Mouse (Mus musculus) thymus, postnatal 36 days (tissue): ENCODE results near the gene Furin.
A peak's percentile ranks its signal among the peaks of the same experiment; 100 is the strongest.

ENCODE experiments used
- DNase-seq, 2 experiments: peaks; one replicate each; pipeline ENCODE4 v3.0.0; 2022; ENCODE audit warnings: mixed read lengths in 2 of 2

Furin gene

GRCm38 (mm10) chr7:80405188-80405695, at the start of gene Furin:
Gene Furin (minus strand): TSS chr7:80405436.
- no peak for DNase-seq

GRCm38 (mm10) chr7:80454786-80455185, 49.5 kb upstream of the Furin start:
- no peak for DNase-seq

GRCm38 (mm10) chr7:80453997-80454396, 48.8 kb upstream of the Furin start:
- no peak for DNase-seq

DNA sequence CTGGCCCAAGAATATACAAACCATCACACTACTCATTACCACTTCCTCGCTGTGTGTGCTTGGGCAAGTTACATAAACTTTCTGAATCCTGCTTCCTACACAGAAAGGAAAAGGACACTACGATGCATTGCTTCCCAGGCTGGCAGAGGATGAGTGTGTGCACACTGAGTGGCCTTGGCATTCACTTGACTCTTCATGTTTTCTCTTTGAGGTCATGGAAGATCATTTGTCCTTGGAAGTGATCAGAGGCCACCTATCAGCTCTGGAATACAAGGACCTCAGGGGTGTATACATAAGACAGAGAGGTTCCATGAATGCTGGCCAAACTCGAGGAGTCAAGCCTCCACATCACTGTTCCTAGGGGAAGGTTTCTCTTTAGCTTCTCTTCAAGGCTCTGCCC, 47.9 kb upstream of the Furin start:
- no peak for DNase-seq

- DNase-seq = no peak
These were observed 47.0 kb upstream of the Furin start for GRCm38 (mm10) chr7:80452241-80452640.

- no peak for DNase-seq
These were observed 46.5 kb upstream of the Furin start for GRCm38 (mm10) chr7:80451550-80452232.

DNA sequence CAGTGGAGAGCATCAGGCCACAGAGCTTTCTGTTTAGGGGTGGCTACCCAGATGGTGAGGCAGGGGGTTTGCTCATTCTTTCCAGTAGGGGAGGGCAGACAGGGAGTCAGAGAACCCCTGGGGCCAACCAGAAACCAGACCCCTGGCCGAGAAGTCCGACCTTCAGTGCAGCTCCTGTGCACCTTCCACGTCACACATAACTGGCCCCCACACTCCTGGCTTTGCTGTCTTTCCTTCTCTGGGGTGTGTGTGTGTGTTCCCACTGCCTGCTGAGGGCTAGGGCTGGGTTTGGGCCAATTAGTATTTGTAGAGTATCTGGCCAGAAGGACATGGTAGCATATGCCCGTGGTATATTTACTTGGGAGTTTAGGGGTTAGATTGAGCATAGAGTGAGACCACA, 45.1 kb upstream of the Furin start:
- DNase-seq = no peak

- DNase-seq = no peak
These were observed 44.4 kb upstream of the Furin start for GRCm38 (mm10) chr7:80449620-80450091.

- no peak for DNase-seq
These were observed 42.1 kb upstream of the Furin start for GRCm38 (mm10) chr7:80447336-80447735.

- no peak for DNase-seq
These were observed 41.1 kb upstream of the Furin start for GRCm38 (mm10) chr7:80446221-80446878.

DNA sequence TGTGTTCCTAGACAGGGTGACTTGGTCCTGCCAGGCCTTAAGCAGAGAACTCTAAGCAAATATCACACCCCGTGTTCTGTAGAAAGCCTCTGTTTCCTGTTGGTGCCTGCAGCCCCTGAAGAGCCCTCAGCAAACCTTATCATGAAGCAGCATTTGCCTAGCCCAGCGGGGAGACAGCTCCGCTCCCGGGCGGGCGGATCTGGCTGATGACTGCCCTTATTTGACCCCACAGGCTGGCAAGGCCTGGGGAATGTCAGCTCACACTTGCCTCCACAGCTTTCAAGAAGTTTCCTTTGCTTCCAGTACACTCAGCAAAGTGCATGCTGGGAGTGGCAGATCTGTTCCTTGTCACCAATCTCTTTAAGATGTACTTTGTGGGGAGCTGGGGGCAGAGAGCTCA, 40.3 kb upstream of the Furin start:
- peak; percentile 51 for DNase-seq

DNA sequence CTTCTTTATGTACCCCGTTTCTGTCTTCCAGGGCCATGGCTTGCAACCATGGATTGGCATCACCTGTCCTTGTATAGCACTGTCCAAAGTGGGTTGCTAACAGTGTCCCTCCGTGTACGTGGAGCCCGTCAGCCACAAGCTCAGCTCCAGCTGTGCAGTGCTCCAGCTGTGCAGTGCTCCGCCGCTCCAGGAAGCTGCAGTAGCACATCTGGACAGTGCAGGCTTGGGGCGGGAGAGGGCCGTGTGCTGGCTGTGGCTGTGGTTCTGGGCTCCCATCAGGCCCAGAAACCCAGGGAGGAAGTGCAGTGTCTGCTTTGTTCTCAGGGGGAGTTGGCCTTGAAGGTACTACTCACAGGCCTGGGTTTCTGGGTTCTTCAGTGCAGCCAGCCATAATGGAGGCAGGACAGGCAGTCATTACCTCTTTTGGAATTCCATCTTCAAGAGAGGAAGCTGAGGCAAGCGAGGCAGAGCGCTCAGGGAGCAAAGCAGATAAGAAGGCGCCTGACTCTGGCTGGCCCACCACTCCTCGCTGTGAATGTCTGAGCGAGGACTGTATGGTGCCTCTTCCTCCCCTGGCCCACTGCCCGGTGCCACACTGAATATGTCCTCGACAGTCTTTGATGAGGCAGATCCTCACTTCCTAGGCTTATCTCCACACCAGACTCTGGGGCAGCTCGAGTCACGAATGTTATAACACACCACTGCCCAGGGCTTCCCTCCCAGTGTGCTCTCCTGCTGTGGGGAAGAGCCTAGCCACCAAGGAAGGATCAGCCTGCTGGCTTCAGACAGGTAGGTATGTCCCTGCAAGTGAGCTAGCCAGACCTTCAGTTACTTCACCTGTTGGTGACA, 39.4 kb upstream of the Furin start:
- peak; percentile 28 to 32 for DNase-seq

GRCm38 (mm10) chr7:80443124-80443523, 37.9 kb upstream of the Furin start:
- no peak for DNase-seq

GRCm38 (mm10) chr7:80441986-80442904, 37.0 kb upstream of the Furin start:
- DNase-seq = no peak

DNA sequence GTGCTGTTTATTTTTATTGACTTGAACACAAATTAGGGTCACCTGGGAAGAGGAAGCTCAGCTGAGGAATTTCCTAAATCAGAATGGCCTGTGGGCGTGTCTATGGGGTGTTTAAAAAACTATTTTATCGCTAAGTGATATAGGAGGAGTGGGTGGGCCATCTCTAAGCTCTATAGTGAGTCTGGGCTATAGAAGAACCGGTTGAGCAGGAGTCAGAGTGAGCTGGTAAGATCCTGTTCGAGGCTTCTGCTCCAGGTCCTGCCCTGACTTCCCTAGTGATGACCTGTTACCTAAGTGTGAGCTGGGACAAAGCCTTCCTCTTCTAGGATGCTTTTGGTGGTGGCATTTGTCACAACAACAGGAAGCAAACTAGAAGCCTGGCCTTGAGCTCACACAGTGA, 35.4 kb upstream of the Furin start:
- DNase-seq = no peak

GRCm38 (mm10) chr7:80439789-80440488, 34.7 kb upstream of the Furin start:
- no peak for DNase-seq

DNA sequence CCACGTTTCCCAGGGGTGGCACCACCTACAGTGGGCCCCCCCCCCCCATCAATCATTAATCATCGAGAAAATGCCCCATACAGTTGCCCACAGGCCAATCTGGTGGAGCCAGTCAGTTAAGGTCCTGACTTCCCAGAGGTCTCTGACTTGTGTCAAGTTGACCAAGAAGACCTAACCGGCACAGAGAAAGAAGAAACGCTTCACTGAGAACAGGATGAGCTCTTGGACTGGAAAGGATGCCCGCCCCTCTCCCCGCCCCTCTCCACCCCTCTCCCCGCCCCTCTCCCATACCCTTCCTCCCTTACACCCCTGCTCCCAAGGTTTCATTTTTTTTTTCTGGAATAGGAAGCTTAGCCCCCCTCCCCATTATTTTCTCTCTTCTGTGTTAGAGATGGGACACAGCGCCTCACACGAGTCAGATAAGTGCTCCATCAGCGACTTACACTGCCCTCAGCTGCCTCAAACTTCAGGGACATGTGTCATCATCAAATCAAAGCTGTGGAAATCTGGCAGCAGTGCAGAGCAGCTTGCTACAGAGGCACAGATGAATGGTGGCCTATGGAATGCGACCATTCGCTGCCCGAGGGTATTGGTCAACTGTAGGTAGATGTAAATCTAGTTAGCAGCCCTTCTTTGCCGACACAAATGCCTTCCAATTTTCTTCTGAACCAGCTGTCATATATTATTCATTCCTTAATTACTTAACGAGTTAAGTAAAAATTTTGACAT, 34.0 kb upstream of the Furin start:
- no peak for DNase-seq

DNA sequence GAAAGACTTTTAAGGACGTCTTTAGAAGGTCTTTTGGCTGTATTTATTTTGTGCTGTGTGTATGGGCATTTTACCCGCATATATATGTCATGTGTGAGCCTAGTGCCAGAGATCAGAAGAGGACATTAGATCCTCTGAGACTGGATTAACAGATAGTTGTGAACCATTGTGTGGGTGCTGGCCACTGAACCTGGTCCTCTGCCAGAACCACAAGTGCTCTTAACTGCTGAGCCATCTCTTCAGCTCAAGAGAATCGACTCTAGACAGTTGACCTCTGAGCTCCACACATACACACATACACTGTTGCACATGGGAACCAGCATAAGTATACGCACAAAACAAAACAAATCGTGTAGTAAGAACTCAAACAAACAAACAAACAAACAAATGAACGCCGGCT, 31.3 kb upstream of the Furin start:
- no peak for DNase-seq

GRCm38 (mm10) chr7:80435594-80435993, 30.4 kb upstream of the Furin start:
- DNase-seq = no peak

GRCm38 (mm10) chr7:80429661-80430060, 24.4 kb upstream of the Furin start:
- DNase-seq = no peak

GRCm38 (mm10) chr7:80427730-80428129, 22.5 kb upstream of the Furin start:
- no peak for DNase-seq
